Mouse (Mus musculus) stomach, embryonic 16.5 days (tissue): ENCODE data around the gene Crtam. TPM values are rescaled to one million over a fixed set of nuclear protein-coding genes. Genes with fewer than 3 reads are reported as not detected.

Source experiments
- ATAC-seq: fragments of 200-750 bp; cut with Nextera tagmentation; 2 replicates; pipeline ENCODE4 v1.8.0; 2017; ENCODE audit warnings: moderate number of reproducible peaks, moderate TSS enrichment; ENCODE audit not compliant: insufficient read depth, low FRiP score
- H3K27ac ChIP-seq: fragments of 300-500 bp; sonication (generic); 2 replicates; pipeline ENCODE4 v1.5.1; 2014; ENCODE audit warnings: low read length
- H3K27me3 ChIP-seq: fragments of 300-500 bp; sonication (generic); 2 replicates; pipeline ENCODE4 v1.6.1; 2014; ENCODE audit warnings: low read length, control low read depth, mixed read lengths; ENCODE audit not compliant: control insufficient read depth, insufficient read depth
- H3K36me3 ChIP-seq: fragments of 300-500 bp; sonication (generic); 2 replicates; pipeline ENCODE4 v1.6.1; 2014; ENCODE audit warnings: low read length; ENCODE audit not compliant: control insufficient read depth, insufficient read depth
- H3K4me1 ChIP-seq: fragments of 300-500 bp; sonication (generic); 2 replicates; pipeline ENCODE4 v1.6.1; 2014; ENCODE audit warnings: low read length, control low read depth, mixed read lengths; ENCODE audit not compliant: control insufficient read depth, insufficient read depth
- H3K4me2 ChIP-seq: fragments of 300-500 bp; sonication (generic); 2 replicates; pipeline ENCODE4 v1.6.1; 2014; ENCODE audit warnings: low read depth, low read length, mixed read lengths
- H3K4me3 ChIP-seq: fragments of 300-500 bp; sonication (generic); replicated peaks from 2 replicates; pipeline ENCODE4 v1.5.1; 2014; ENCODE audit warnings: mild to moderate bottlenecking, low read length
- H3K9ac ChIP-seq: fragments of 300-500 bp; sonication (generic); 2 replicates; pipeline ENCODE4 v1.6.1; 2014; ENCODE audit warnings: low read length
- H3K9me3 ChIP-seq: fragments of 300-500 bp; sonication (generic); replicated peaks from 2 replicates; pipeline ENCODE4 v1.6.1; 2016; ENCODE audit warnings: low read length, control low read depth; ENCODE audit not compliant: control insufficient read depth
- WGBS: fragments of 180-500 bp; shearing (Covaris S2); extraction: QIAGEN DNeasy Blood & Tissue Kit; methylation state at CpG from one replicate; pipeline ENCODE4 v1.1.7; 2014; 5-methylcytosine and 5-hydroxymethylcytosine counted together
- polyA plus RNA-seq: library from polyadenylated mRNA; unstranded; fragments of >200 nt; fragmentation: Nextera tagmentation; extraction: Ambion mirVana; gene quantifications from 2 replicates; pipeline ENCODE4 v1.2.1, GENCODE M21; 2015

Gene Crtam
- polyA plus RNA-seq, 1 experiment from 2014 or later, result 0.06 TPM

DNA sequence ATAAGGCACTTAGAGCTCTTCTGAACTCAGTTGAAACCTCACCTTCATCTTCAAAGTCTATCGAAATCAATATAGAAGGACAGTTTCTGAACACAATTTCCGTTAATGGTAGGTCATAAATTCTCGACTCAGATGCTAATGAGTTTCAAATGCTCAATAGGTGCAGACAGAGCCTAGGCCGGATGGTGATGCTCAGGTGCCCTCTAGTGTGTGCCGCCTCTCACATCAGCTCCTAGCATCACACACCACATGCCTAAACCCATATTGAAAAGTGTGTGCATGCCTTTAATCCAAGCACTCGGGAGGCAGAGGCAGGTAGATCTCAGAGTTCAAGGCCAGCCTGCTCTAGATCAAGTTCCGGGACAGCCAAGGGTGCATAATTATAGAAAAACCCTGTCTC is 67.0 kb downstream of the Crtam start:
- no peak for ATAC-seq
- 64% methylated on average over 7 of the region's 7 CpGs for WGBS
- H3K36me3 ChIP-seq, result no peaks in the 10 kb centered on the region
- no peaks in the 10 kb centered on the region for H3K9me3 ChIP-seq
- H3K9ac ChIP-seq, result no peak overlapping the region
- no peak overlapping the region for H3K27ac ChIP-seq
- no peak overlapping the region for H3K4me3 ChIP-seq
- no peaks in the 10 kb centered on the region for H3K27me3 ChIP-seq
- no peaks in the 10 kb centered on the region for H3K4me1 ChIP-seq
- H3K4me2 ChIP-seq, result no peak overlapping the region

DNA sequence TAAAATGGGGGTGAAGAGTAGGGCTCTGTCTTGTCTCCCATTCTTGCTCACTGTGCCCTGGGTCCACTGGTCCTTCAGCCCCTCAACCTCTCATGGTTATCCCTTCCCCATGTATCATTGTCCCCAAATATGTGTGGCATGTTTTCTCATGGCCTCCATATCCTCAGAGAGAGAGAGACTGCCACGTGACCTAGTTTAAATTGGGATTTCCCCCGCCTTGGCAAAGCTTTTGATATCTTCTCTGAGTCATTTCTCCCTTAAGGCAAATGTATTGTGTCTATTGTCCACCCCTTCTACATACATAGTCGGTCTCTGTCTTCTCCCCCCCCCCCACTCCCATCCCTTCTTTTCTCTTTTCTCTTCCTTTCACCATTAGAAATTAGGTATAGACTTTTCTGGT is 71.1 kb downstream of the Crtam start:
- Histone ChIP-seq H3K36me3 (no peaks in the 10 kb centered on the region), H3K9ac (no peak overlapping the region), H3K27ac (no peak overlapping the region), H3K4me3 (no peak overlapping the region), H3K4me1 (no peaks in the 10 kb centered on the region), H3K27me3 (no peaks in the 10 kb centered on the region), H3K4me2 (no peak overlapping the region), H3K9me3 (no peaks in the 10 kb centered on the region)
- ATAC-seq, result no peak
- WGBS, result 57% methylated on average over 3 of the region's 3 CpGs

DNA sequence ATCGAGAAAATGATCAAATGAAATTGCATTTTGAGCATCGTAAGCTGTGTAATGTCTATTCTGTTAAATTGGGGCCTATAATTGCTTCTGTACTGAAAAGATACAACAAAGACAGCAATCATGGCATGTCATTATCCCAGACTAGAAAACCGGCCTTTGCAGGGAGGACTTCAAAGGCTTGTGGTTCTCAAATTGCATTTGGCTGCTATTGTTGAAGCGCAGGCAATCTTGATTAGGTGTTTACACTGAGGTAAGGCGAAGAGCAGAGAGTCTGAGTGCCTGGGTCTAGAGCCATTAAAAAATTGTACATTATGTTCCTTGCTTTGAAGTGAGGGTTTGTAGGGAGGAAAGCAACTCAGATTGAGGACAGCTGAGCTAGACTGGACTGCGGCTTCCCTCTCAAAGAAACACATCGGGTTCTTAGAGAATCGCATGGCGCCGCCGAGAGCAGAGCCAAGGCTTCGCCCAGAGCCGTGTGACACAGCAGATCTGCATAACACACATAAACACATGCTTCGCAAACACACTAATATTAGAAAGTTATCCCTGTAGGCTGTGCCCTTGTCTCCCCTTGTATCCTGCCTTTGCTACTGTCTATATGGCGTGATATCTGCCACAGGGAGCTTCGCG is 77.0 kb downstream of the Crtam start:
- Histone ChIP-seq H3K27ac (no peak overlapping the region), H3K27me3 (no peaks in the 10 kb centered on the region), H3K9ac (no peak overlapping the region), H3K4me3 (no peak overlapping the region), H3K9me3 (no peaks in the 10 kb centered on the region), H3K36me3 (no peaks in the 10 kb centered on the region), H3K4me2 (no peak overlapping the region), H3K4me1 (no peaks in the 10 kb centered on the region)
- WGBS, result 77% methylated on average over 17 of the region's 17 CpGs
- ATAC-seq, result no peak

Other genes with a start within 250 kb of the Crtam start
- gene Hspa8, start 203.6 kb downstream of the Crtam start, polyA plus RNA-seq, result 2,089 and 2,252 TPM in 2 replicates
- gene Bsx, start 130.5 kb downstream of the Crtam start, polyA plus RNA-seq, result not detected in 2 replicates
- gene Jhy, start 40.5 kb downstream of the Crtam start, polyA plus RNA-seq, result not detected in 2 replicates
- gene Ubash3b, start 157.1 kb upstream of the Crtam start, polyA plus RNA-seq, result 2.2 and 3.0 TPM in 2 replicates